Mouse (Mus musculus) myocyte (in vitro differentiated cells): ENCODE measurements at regions not wholly inside any gene's neighbourhood (a gene's known extent, or its start where the extent isn't known, plus 50 kb on each side); places are given as distances from the start of the nearest gene placed in this dataset.

Experiments
- CEBPB ChIP-seq: IDR thresholded peaks from 2 replicates; pipeline ENCODE4 v1.6.1; 2011; ENCODE audit warnings: mild to moderate bottlenecking, moderate library complexity; ENCODE audit not compliant: poor library complexity, insufficient read depth, severe bottlenecking
- E2F4 ChIP-seq: IDR thresholded peaks from one replicate; pipeline ENCODE4 v1.6.1; 2011; ENCODE audit warnings: mild to moderate bottlenecking, control low read depth, moderate library complexity; ENCODE audit not compliant: insufficient read depth
- MAX ChIP-seq: IDR thresholded peaks from one replicate; pipeline ENCODE4 v1.6.1; 2011; ENCODE audit warnings: low read depth, mild to moderate bottlenecking, control low read depth
- MYOD1 ChIP-seq, 3 experiments: IDR thresholded peaks; one replicate each; pipeline ENCODE4 v1.6.1; 2011; ENCODE audit warnings: control low read depth in 2 of 3, low read depth in 2 of 3, mild to moderate bottlenecking in 2 of 3, moderate library complexity in 1 of 3; ENCODE audit not compliant: insufficient read length in 2 of 3, control insufficient read depth in 1 of 3
- MYOG ChIP-seq, 3 experiments: IDR thresholded peaks; one replicate each; pipeline ENCODE4 v1.6.1; 2011; ENCODE audit warnings: control low read depth in 2 of 3, low read depth in 2 of 3, mild to moderate bottlenecking in 2 of 3; ENCODE audit not compliant: insufficient read length in 2 of 3, control insufficient read depth in 1 of 3, insufficient read depth in 1 of 3
- POLR2A ChIP-seq: IDR thresholded peaks from one replicate; pipeline ENCODE4 v1.6.1; 2011; ENCODE audit warnings: low read depth, mild to moderate bottlenecking, control low read depth, moderate library complexity; ENCODE audit not compliant: insufficient read length
- REST ChIP-seq: IDR thresholded peaks from one replicate; pipeline ENCODE4 v1.6.1; 2011; ENCODE audit warnings: mild to moderate bottlenecking, control low read depth, moderate library complexity; ENCODE audit not compliant: insufficient read depth, insufficient read length
- SRF ChIP-seq: IDR thresholded peaks from one replicate; pipeline ENCODE4 v1.6.1; 2011; ENCODE audit warnings: low read depth; ENCODE audit not compliant: control insufficient read depth, insufficient read length
- TCF12 ChIP-seq: IDR thresholded peaks from one replicate; pipeline ENCODE4 v1.6.1; 2011; ENCODE audit warnings: mild to moderate bottlenecking, control low read depth; ENCODE audit not compliant: poor library complexity, insufficient read depth, severe bottlenecking
- TCF3 ChIP-seq: IDR thresholded peaks from one replicate; pipeline ENCODE4 v1.6.1; 2011; ENCODE audit warnings: low read depth, control low read depth; ENCODE audit not compliant: insufficient read length
- USF1 ChIP-seq: IDR thresholded peaks from one replicate; pipeline ENCODE4 v1.6.1; 2011; ENCODE audit warnings: low read depth, mild to moderate bottlenecking, control low read depth, moderate library complexity

DNA sequence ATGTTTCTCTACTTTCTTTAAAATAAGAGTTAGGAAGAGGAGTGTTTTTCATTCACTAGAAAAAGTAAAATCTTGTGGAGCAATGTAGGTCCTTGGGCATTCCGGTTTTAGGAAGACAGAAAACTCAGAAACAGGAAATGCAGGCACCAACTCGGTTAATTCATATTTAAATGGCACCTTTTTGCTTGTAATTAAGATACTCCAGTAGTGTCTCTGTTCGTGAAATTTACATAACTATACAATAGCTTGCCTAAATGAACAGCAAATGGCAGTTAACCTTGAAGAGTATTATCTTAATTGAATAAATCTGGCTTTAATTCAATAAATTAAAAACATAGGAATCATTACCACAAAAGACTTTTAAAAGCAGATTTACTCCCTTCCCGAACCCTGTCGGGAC, 100.9 kb upstream of the Id4 start:
- TF ChIP-seq MYOD1 (IDR thresholded peaks at IDR 0.05; ENCODE audit: control insufficient read depth in 1 of 3, insufficient read length in 2 of 3, low read depth in 2 of 3) (no peak), POLR2A (no peak), E2F4 (no peak), USF1 (no peak), TCF12 (no peak), SRF (no peak), MAX (no peak), MYOG (IDR thresholded peaks at IDR 0.05; ENCODE audit: control insufficient read depth in 1 of 3, insufficient read depth in 1 of 3, insufficient read length in 2 of 3, low read depth in 2 of 3) (no peak), TCF3 (no peak), CEBPB (no peak), REST (no peak)
